Mouse (Mus musculus): ENCODE results near the gene Trex2.

GRCm38 (mm10) chrX:73435252-73435651, at the start of gene Trex2:
- TF ChIP-seq MYC (IDR thresholded peaks at IDR 0.05; ENCODE audit: low read depth, low read length) (no peak), POLR2A (IDR thresholded peaks at IDR 0.05; ENCODE audit: control insufficient read depth in 1 of 2, insufficient read depth in 1 of 2, low read depth in 1 of 2, low read length in 2 of 2, poor library complexity in 1 of 2) (no peak), KAT2A (conservative IDR thresholded peaks at IDR 0.05; ENCODE audit: low read depth, low read length) (no peak), E2F4 (IDR thresholded peaks at IDR 0.05; ENCODE audit: borderline replicate concordance, low read depth, low read length) (no peak), SMC3 (IDR thresholded peaks at IDR 0.05; ENCODE audit: low read depth, low read length) (no peak), CTCF (IDR thresholded peaks at IDR 0.05 in 2 of 3, conservative IDR thresholded peaks at IDR 0.05 in 1 of 3; ENCODE audit: control insufficient read depth in 1 of 3, insufficient read depth in 1 of 3, low read depth in 2 of 3, low read length in 3 of 3, poor library complexity in 1 of 3, severe bottlenecking in 1 of 3) (no peak), BHLHE40 (IDR thresholded peaks at IDR 0.05; ENCODE audit: borderline replicate concordance, low read depth, low read length) (no peak), POLR2AphosphoS2 (IDR thresholded peaks at IDR 0.05; ENCODE audit: low read length) (no peak)
